Mouse (Mus musculus): ENCODE data around the gene Atg2a. TPM values are rescaled to one million over a fixed set of nuclear protein-coding genes. Genes with fewer than 3 reads are reported as not detected.

The Atg2a gene
- polyA plus RNA-seq, 1 experiment from 2014 or later: 5.6 TPM

- DNase-seq (ENCODE audit: low spot score): no peak
These were observed 6.2 kb downstream of the Atg2a start for GRCm38 (mm10) chr19:6247526-6248300.

DNA sequence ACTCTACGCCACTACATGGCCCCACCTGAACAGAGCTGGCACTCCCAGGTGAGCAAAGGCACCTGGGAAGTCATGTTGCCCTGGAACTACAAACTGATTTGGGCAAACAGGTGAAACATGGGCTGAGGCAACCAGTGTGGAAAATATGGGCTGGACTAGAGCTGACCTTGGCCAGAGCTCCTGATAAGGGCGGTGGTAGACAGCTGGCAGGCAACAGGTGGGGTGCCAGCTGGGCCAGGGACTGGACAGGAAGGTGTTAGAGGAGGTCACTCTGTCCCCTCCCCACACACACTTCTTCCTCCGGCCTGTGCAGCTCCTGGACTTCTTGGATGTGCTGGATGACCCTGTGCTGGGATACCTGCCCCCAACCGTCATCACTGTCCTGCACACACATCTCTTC lies 11.6 kb downstream of the Atg2a start:
- DNase-seq (ENCODE audit: low spot score): no peak

DNA sequence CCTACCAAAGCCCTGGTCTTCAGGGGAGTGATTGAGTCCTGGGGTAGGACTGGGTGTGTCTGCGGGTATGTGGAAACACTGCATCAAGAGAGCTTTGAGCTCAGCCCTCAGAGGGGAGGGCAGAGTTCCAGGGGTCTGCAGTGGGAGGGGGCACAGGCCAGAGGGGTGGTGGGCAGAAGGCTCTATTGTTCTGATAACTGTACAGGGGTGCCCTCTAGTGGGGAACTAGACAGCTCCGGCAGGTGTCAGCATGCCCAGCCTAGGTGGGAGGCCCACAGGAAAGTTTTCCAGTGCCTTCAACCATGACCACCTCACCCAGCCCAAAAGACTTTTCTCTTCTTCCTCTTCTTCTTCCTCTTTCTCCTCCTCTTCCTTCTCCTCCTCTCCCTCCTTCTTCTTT lies 19.0 kb downstream of the Atg2a start:
- peak; percentile 49 for DNase-seq (ENCODE audit: low spot score)

- DNase-seq (ENCODE audit: low spot score): no peak
These were observed 19.5 kb downstream of the Atg2a start for GRCm38 (mm10) chr19:6260946-6261345.

- no peak for DNase-seq (ENCODE audit: low spot score)
These were observed 19.9 kb downstream of the Atg2a start for GRCm38 (mm10) chr19:6261379-6261778.

- DNase-seq (ENCODE audit: low spot score): peak; percentile 83
These were observed 20.8 kb downstream of the Atg2a start for GRCm38 (mm10) chr19:6262222-6262621.

- no peak for DNase-seq (ENCODE audit: low spot score)
These were observed 21.5 kb downstream of the Atg2a start for GRCm38 (mm10) chr19:6262839-6263433.

DNA sequence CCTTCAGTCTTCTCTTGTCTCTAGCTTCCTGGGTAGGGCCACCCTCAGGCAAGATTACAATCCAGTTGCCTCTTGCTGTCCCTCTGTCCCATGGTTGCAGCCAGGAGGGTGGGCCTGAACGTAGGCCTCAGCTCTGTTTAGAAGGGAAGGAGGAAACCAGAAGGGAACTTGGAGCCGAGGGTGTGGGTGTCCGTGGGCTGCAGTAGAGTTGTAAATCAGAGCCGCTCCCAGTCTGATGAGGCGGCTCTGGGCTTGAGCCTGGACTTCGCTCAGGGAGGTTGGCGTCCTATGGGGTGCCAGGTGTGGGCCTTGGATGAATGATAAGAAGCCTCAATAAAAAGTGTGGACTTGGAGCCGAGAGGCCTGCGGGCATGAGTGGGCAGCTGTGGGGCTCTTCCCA lies 22.7 kb downstream of the Atg2a start:
- DNase-seq (ENCODE audit: low spot score): no peak

DNA sequence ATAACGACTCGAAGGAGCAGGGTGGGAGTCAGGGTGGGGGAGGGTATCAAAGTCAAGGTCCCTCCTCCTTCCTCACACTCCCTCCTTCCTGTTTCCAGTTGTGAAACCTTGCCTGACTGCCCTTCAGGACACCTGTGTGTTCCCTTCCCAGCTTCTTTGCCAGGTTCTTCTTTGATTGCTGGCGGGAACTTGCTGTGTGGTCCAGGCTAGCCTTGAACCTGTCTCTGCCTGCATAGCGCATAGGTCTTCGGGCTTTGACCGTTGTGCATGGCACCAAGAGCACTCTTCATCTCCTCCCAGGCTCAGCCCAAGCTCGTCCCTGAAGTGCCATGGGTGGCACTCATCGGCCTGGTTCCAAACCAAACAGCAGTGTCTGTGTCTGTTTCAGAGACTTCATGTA lies 23.5 kb downstream of the Atg2a start:
- no peak for DNase-seq (ENCODE audit: low spot score)

DNA sequence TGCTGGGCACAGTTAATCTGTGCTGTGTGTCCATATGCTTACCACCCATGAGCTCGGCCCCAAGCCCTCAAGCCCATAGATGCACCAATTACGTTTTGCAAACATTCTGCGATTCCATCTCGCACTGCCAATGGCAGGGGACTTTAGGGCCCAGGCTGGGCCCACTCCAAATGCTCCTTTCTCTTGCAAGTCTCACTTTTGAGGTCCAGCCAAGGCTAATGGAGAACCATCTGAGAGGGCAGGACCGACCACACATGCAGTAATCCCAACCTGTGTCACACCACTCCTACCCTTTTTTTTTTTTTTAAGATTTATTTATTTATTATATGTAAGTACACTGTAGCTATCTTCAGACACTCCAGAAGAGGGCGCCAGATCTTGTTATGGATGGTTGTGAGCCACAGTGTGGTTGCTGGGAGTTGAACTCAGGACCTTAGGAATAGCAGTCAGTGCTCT lies 24.3 kb downstream of the Atg2a start:
- DNase-seq (ENCODE audit: low spot score): no peak

GRCm38 (mm10) chr19:6267306-6268169 lies 26.1 kb downstream of the Atg2a start:
- no peak for DNase-seq (ENCODE audit: low spot score)

GRCm38 (mm10) chr19:6268170-6268528 lies 26.7 kb downstream of the Atg2a start:
- peak; percentile 89 for DNase-seq (ENCODE audit: low spot score)

- DNase-seq (ENCODE audit: low spot score): no peak
These were observed 27.2 kb downstream of the Atg2a start for GRCm38 (mm10) chr19:6268670-6269132.

DNA sequence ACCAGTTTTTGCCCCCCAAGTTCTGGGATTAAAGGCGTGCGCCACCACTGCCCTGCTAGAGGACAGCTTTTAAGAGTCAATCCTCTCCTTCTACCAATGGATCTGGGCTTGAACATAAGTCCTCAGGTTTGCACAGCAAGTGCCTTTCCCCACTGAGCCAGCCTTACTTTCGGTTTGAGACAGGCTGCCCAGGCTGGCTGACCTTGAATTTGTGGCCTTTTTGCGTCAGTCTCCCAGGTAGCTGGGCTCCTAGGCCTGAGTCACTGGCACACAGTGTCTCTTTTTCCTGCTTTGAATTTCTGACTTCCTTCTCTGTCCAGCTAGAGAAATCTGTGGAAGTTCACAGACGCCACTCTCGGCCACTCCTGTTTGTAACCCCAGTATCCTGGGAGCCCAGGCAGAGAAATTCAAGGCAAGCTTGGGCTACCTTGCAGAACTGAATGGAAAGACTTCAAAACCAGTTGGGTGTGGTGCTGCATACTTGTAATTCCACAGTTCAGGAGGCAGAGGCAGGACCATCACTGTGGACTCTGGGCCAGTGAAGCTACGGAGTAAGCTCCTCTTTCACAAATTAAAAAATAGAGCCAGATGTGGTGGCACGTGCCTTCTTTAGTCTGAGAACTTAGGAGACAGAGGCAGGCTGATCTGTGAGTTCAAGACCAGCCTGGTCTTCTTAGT lies 28.5 kb downstream of the Atg2a start:
- no peak for DNase-seq (ENCODE audit: low spot score)

DNA sequence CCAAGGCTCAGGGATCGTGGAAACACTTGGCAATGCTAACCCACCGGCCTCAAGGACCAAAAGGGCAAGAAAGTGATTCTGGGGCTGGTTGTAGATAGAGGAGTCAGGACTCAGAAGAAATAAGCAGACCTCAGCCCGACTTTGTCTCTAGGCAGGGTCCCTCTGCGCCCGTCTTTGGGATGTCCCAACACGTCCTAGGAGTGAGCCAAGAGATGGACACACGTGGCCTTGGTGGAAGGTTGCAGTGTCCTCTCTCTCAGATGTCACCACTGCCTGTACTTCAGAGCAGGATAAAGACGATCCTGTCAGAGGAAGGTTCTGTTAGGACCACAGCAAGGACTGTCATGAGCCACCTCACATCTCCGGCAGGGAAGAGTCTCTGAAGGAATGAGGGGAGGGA lies 29.2 kb downstream of the Atg2a start:
- DNase-seq (ENCODE audit: low spot score): no peak

DNA sequence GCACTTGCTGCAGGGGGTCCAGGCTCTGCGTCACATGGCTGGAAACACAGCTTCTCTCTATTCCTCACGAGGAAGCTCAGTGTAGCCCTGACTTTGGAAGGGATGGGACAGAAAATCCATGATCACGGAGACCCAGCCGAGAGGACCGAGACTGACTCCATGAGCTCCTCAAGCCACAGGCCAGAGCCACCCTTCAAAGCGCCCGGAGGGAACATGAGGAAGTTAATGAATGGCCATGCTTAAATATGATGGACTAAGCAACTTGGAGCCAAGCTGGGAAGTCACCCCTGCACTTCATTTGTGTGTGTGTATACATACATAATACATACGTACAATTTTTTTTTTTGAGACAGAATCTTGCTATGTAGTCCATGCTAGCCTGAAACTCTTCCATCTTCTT lies 29.7 kb downstream of the Atg2a start:
- no peak for DNase-seq (ENCODE audit: low spot score)

GRCm38 (mm10) chr19:6272053-6272452 lies 30.6 kb downstream of the Atg2a start:
- DNase-seq (ENCODE audit: low spot score): no peak

DNA sequence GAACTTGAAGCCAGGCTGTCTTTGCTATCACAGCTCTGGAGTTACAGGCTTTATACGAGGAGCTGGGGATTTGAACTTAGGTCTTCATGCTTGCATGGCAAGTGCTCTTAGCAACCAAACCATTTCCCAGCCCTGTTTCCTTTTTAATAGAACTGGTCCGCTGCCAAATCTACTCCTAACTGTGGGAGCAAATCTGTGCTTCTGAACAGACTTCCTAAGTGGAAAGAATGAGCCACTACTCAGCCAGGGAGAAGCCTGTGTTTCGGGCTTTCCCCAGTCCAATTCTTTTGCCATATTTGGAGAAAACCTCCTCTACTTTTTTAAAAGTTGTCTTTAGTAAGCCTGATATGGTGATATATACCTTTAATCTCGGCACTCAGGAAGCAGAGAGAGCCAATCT lies 31.3 kb downstream of the Atg2a start:
- no peak for DNase-seq (ENCODE audit: low spot score)

- DNase-seq (ENCODE audit: low spot score): no peak
These were observed 32.1 kb downstream of the Atg2a start for GRCm38 (mm10) chr19:6273592-6273991.

DNA sequence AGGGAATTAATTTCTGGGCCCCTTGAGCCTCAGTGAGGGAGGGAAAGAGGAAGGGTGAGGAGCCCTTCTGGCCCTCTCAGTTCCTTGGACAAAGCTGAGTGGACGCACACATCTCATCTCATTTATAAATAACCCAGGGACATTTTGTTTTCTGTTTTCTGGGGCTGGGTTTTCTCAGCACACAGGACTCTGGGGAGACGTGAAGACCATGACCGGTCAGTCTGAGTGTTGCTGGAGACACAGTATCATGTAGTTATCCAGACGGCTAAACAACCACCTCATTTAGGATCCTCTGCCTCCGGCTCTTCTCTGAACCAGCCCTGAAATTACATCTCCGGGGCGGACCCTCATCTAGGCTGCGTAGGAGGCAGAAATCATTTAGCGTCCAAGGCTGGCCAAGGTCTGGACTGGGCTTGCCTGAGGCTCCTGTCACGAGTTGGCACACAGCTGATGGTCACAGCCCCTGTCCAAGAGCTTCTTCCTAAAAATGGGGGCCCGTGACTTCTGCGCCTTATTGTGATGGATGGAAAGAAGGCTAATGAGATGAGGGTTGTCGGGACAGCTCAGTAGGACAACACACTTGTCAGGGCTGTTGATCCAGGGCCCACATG lies 32.6 kb downstream of the Atg2a start:
- no peak for DNase-seq (ENCODE audit: low spot score)

Measured in thymus, postnatal 0 days (tissue).